Mouse (Mus musculus) midbrain, embryonic 14.5 days (tissue): ENCODE measurements around the gene Ankrd40. TPM values are rescaled to one million over a fixed set of nuclear protein-coding genes. Genes with fewer than 3 reads are reported as not detected.

ENCODE experiments used
- ATAC-seq: fragments of 200-750 bp; cut with Nextera tagmentation; 2 replicates; pipeline ENCODE4 v1.8.0; 2017; ENCODE audit warnings: moderate number of reproducible peaks, moderate library complexity; ENCODE audit not compliant: low FRiP score, low TSS enrichment
- DNase-seq: peaks from one replicate; pipeline ENCODE4 v3.0.0-alpha.2; 2015
- H3K27ac ChIP-seq: fragments of 300-500 bp; sonication (generic); replicated peaks from 2 replicates; pipeline ENCODE4 v1.5.1; 2014; ENCODE audit warnings: mild to moderate bottlenecking, low read depth, low read length, moderate library complexity
- H3K27me3 ChIP-seq: fragments of 300-500 bp; sonication (generic); 2 replicates; pipeline ENCODE4 v1.6.1; 2014; ENCODE audit warnings: low read length, control low read depth, mixed read lengths; ENCODE audit not compliant: control insufficient read depth, insufficient read depth
- H3K36me3 ChIP-seq: fragments of 300-500 bp; sonication (generic); 2 replicates; pipeline ENCODE4 v1.6.1; 2014; ENCODE audit warnings: low read length, control low read depth; ENCODE audit not compliant: control insufficient read depth, insufficient read depth
- H3K4me1 ChIP-seq: fragments of 300-500 bp; sonication (generic); 2 replicates; pipeline ENCODE4 v1.6.1; 2014; ENCODE audit warnings: mild to moderate bottlenecking, antibody characterized with exemption, low read length, control low read depth; ENCODE audit not compliant: control insufficient read depth, insufficient read depth
- H3K4me2 ChIP-seq: fragments of 300-500 bp; sonication (generic); 2 replicates; pipeline ENCODE4 v1.6.1; 2014; ENCODE audit warnings: mild to moderate bottlenecking, low read length, moderate library complexity
- H3K4me3 ChIP-seq: fragments of 300-500 bp; sonication (generic); replicated peaks from 2 replicates; pipeline ENCODE4 v1.5.1; 2014; ENCODE audit warnings: low read depth, low read length
- H3K9ac ChIP-seq: fragments of 300-500 bp; sonication (generic); replicated peaks from 2 replicates; pipeline ENCODE4 v1.6.1; 2014; ENCODE audit warnings: mild to moderate bottlenecking, low read length, moderate library complexity
- H3K9me3 ChIP-seq: fragments of 300-500 bp; sonication (generic); 2 replicates; pipeline ENCODE4 v1.6.1; 2016; ENCODE audit warnings: low read length, control low read depth, mixed read lengths; ENCODE audit not compliant: control insufficient read depth
- WGBS: fragments of 180-500 bp; shearing (Covaris S2); extraction: QIAGEN DNeasy Blood & Tissue Kit; methylation state at CpG from one replicate; pipeline ENCODE4 v1.1.7; 2014; 5-methylcytosine and 5-hydroxymethylcytosine counted together
- polyA plus RNA-seq: library from polyadenylated mRNA; unstranded; fragments of >200 nt; fragmentation: Nextera tagmentation; extraction: Ambion mirVana; gene quantifications from 2 replicates; pipeline ENCODE4 v1.2.1, GENCODE M21; 2014

The Ankrd40 gene
- 11.9 and 13.1 TPM in 2 replicates for polyA plus RNA-seq

DNA sequence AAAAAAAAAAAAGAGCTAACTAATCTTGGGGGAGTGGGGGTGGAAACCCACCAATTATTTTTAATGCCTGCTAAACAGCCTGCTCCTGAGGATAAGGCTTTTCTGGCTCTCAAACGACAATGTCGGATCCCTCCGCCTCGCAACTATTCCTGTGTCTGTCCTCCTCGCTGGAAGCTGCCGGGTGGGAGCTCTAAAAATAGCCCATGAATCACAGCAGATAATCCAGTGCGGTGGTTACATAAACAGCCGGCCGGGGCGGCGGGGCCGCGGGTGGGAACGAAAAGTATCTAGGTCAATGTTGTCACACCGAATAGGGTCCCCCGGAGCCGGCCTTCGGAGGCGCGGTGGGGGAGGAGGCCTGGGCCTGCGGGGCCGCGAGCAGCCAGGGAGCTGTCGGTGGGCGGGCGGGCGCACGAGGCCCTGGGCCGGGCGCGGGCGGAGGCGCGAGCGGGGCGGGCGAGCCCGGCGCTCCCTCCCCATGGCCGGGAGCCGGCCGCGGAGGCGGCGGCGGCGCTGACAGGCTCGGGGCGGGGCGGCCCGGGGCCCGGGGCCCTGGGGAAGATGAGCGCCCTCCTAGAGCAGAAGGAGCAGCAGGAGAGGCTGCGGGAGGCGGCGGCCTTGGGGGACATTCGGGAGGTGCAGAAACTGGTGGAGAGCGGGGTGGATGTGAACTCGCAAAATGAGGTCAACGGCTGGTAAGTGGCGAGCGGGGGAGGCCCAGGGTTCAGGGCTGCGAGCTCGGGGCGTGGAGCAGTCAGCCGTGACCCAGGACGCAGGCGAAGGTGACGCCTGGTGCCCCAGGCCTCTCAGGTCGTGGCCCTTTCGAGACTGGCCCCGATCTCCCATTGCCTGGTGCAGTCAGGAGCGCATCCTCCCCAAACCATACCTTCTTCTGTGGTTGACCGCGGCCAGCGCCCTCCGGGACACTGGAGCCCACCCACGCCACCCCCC lies at the start of gene Ankrd40:
TSS of gene Ankrd40 (plus strand) at position 309 of the 951 bp plus-strand sequence.
- Histone ChIP-seq H3K27ac (peak within 1 kb of the TSS; percentile 99), H3K27me3 (no peaks in the 10 kb centered on the region), H3K4me2 (peak within 1 kb of the TSS; percentile 64), H3K36me3 (no peaks in the 10 kb centered on the region), H3K9me3 (no peaks in the 10 kb centered on the region), H3K9ac (peak within 1 kb of the TSS; percentile 97), H3K4me3 (peak within 1 kb of the TSS; percentile 65), H3K4me1 (peaks cover 24% of the 10 kb centered on the region)
- under 1% methylated on average over 77 of the region's 78 CpGs for WGBS
- DNase-seq = peak; percentile 96
- peak; percentile 90 for ATAC-seq

DNA sequence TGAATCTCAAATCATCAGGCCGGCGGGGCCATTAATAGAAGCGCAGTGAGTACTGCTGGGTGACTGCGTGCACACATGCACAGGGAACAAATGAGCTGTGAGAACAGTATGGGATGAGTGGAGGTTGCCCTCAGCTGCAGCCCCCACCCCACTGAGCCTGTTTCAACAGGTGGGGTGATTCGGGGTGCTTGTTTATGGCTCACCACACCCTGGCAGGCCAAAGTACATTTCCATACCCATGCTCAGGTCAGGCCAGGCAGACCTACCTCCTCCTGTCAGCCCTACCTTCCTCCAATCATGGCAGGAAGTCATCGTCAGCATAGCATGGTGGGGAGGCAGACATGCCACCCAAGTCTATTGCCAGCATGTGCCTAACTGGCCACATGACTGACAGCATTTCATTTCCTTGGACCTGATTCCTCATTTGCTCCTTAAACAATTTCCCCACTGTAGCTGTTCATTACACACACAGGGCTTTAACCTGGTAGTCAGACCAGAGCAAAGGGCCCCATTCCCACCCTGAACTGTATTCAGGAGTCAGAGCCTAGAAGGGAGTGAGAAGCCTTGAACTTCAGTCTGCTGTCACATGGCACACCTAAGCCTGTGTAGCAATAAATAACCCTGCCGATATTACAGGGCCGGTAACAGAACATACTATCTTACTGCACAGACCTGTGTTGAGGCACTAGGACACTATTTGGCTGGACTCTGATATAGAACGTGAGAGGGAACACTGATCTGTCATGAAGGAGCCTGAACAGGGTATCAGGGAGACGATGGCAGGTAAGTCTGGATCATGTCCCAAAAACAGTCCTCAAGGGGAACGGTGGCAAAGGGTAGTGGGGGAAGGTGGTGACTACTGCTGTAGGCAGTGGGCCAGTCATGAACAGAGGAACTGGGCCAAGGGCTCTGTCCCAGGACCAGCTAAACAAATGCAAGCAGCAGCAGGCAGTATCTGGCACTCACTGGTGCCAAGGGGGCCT lies 46.3 kb upstream of the Ankrd40 start, which contains the start of gene Gm21885:
TSS of gene Gm21885 (plus strand) at position 675 of the 983 bp plus-strand sequence.
- Histone ChIP-seq H3K4me1 (0 out of 2 replicates have a peak, but pooled peaks cover 3% of the 10 kb centered on the region), H3K27ac (no peak within 1 kb of the TSS), H3K4me2 (no peak within 1 kb of the TSS), H3K9me3 (no peaks in the 10 kb centered on the region), H3K9ac (no peak within 1 kb of the TSS), H3K4me3 (no peak within 1 kb of the TSS), H3K36me3 (peaks cover 23% of the 10 kb centered on the region), H3K27me3 (no peaks in the 10 kb centered on the region)
- WGBS = 88% methylated on average over 11 of the region's 11 CpGs
- ATAC-seq (no peak), DNase-seq (peak; percentile 19)

DNA sequence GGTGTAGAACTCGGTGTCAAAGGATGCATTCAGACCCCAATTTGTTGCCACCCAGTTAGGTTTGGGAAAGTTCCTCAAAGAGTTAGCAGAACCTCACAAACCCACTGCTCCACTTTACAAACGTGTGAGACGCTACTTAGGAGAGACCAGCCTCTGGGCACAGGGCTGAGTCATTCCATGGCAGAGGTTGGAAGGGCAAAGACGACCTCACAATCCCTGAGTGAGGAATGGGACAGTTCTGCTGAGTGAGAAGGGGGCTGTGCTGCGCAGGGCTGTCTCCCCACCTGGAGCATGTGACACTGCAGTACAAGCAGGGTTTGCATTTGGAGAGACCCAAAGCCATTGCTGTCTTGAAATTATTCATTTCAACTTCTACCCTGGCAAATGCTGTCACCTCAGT lies 45.5 kb upstream of the Ankrd40 start:
- Histone ChIP-seq H3K27me3 (no peaks in the 10 kb centered on the region), H3K27ac (no peak overlapping the region), H3K4me3 (no peak overlapping the region), H3K9me3 (no peaks in the 10 kb centered on the region), H3K4me2 (no peak overlapping the region), H3K36me3 (peaks cover 29% of the 10 kb centered on the region), H3K9ac (no peak overlapping the region), H3K4me1 (no peaks in the 10 kb centered on the region)
- WGBS = 76% methylated on average over 5 of the region's 5 CpGs
- ATAC-seq (no peak), DNase-seq (no peak)

DNA sequence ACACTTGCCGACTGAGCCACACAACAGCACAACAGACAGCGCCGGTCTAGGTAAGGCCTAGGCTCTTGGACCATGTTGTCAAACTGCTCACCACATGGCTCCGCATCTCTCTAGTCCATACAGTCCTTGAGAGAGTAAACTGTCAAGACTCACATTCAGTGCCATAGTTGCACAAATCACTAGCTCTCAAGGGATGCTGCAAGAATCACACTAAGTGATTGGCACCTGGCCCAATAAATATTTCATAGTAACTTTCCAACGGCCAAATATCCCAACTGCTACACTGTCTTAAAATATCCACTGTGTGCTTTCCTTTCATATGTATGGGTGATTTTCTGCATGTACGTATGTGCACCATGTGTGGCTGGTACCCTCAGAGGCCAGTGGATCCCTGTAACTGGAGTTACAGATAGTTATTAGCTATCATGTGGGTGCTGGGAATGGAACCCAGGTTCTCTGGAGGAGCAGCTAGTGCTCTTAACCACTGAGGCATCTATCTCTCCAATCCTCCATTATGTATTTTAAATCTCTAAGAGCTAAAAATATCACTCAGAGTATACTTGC lies 44.2 kb upstream of the Ankrd40 start:
- Histone ChIP-seq H3K9me3 (no peaks in the 10 kb centered on the region), H3K36me3 (peaks cover 41% of the 10 kb centered on the region), H3K4me1 (no peaks in the 10 kb centered on the region), H3K4me2 (no peak overlapping the region), H3K9ac (no peak overlapping the region), H3K27ac (no peak overlapping the region), H3K4me3 (no peak overlapping the region), H3K27me3 (no peaks in the 10 kb centered on the region)
- ATAC-seq (no peak), DNase-seq (no peak)
- WGBS = 96% methylated on average over 6 of the region's 6 CpGs

DNA sequence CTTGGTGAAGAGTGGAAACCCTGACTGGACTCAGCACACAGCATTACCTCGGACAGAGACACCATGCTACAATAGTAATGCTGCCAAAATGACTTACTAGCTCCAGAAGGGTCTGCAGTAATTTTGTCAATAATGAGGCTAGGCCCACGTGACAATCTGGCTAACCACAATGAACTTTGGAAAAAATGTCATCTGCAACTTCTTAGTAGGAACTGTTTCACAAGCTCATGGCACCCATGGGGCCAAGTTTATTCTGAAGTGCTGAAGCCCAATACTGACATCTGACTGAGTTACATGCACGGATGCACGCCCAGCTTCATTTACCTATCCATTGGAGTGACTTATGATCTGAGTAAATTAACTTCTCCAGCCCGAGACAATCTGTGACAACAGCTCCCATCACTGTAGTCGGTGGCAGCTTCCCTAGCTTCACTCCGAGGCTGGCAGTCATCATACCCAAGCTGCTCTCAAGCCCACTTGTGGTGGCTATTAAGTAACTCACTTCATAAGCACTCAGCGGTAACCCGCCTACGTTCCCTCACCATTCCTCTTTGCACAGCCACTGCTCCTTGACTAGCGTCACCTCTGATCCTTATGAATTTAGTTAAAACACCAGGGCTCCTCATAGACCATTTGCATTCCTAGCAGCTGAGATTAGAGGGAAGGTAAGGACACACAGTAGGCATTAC lies 41.8 kb upstream of the Ankrd40 start:
- Histone ChIP-seq H3K27me3 (no peaks in the 10 kb centered on the region), H3K36me3 (peaks cover 65% of the 10 kb centered on the region), H3K9me3 (no peaks in the 10 kb centered on the region), H3K4me2 (no peak overlapping the region), H3K27ac (no peak overlapping the region), H3K9ac (no peak overlapping the region), H3K4me3 (no peak overlapping the region), H3K4me1 (no peaks in the 10 kb centered on the region)
- 95% methylated on average over 11 of the region's 11 CpGs for WGBS
- DNase-seq (no peak), ATAC-seq (no peak)

DNA sequence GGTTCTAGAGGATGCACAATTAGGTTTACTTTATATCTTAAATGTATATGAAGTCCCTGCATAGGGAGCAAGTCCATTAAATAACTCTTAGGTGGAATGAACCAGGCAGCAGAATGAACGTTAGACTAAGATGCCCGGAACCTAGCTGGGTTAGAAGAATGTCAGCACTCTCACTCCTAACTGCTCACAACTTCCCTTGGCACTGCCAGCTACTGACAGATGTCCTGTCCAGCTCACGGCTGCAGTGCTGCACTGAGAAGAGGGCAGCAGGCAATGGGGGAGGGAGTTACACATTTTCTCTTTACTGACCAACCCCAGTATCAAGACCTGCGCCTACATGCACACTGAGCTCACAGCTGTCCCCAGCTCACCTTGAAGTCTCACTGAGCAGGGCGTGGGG lies 40.7 kb upstream of the Ankrd40 start:
- H3K9me3 ChIP-seq = no peaks in the 10 kb centered on the region
- no peak overlapping the region for H3K9ac ChIP-seq
- no peak overlapping the region for H3K4me2 ChIP-seq
- H3K36me3 ChIP-seq = peaks cover 74% of the 10 kb centered on the region
- H3K4me3 ChIP-seq = no peak overlapping the region
- no peaks in the 10 kb centered on the region for H3K4me1 ChIP-seq
- 93% methylated on average over 5 of the region's 5 CpGs for WGBS
- H3K27ac ChIP-seq = no peak overlapping the region
- ATAC-seq = no peak
- no peak for DNase-seq
- no peaks in the 10 kb centered on the region for H3K27me3 ChIP-seq

DNA sequence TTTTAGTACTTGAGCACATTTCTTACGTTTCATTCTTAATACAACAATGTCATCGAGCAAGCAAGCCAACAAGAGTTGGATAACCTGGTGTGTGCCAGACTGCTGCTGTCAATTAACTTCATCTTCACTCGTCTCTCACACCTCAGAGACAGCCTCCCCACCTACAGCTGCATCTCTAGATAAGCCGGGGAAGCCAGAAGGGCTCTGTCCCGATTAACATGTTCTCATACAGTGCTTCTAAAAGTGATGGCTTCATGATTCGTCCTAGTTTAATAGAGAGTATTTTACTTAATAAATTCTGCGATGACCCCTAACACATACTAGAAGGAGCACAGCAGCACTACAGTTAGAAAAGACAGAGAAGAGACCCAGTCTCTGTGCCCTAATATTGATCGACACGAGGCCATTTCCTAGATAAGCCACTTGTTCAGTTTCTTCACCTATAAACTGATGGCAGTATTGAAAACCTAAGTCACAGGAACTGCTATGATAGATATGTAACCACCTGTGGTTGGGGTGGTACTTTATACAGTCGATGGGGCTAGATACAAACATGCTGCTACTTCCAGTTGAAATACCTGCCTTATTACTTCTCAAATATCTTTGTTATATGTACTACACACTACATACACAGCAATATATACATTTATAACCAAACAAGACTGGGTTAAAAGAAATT lies 37.6 kb upstream of the Ankrd40 start:
- Histone ChIP-seq H3K9ac (no peak overlapping the region), H3K27ac (no peak overlapping the region), H3K4me2 (no peak overlapping the region), H3K4me3 (no peak overlapping the region), H3K4me1 (no peaks in the 10 kb centered on the region), H3K9me3 (no peaks in the 10 kb centered on the region), H3K27me3 (no peaks in the 10 kb centered on the region), H3K36me3 (peaks cover 90% of the 10 kb centered on the region)
- DNase-seq = no peak
- WGBS = 92% methylated on average over 10 of the region's 10 CpGs
- no peak for ATAC-seq
